ENCODE assay signal across 8 mouse cellular contexts in genomic region chr4:135433086-135433442, GRCm38 (mm10). TPM values are rescaled to one million over a fixed set of nuclear protein-coding genes. Genes with fewer than 3 reads are reported as not detected.
DNase-seq lines count a peak whose midpoint lies in the region; ATAC-seq and TF ChIP-seq lines count a peak whose summit lies in the region.

No protein-coding gene starts in this region.

- H3K27me3 ChIP-seq in forebrain, embryonic 12.5 days = peaks cover 6% of the 10 kb centered on the region
- no peaks in the 10 kb centered on the region for H3K27me3 ChIP-seq in liver, embryonic 12.5 days (replicated peaks)

- H3K4me2 ChIP-seq in forebrain, embryonic 12.5 days = peak overlapping the region; percentile 94
- peak overlapping the region; percentile 98 for H3K4me2 ChIP-seq in liver, embryonic 12.5 days

- WGBS in forebrain, embryonic 12.5 days = 6% methylated on average over 10 of the region's 10 CpGs
- 16% methylated on average over 10 of the region's 10 CpGs for WGBS in liver, embryonic 12.5 days (ENCODE audit: insufficient replicate concordance)

- peak overlapping the region; percentile 70 for H3K27ac ChIP-seq in left cerebral cortex, adult 2 months
- 0 out of 2 replicates have a peak overlapping the region, but pooled peaks have one; percentile 36 for H3K27ac ChIP-seq in forebrain, embryonic 12.5 days
- H3K27ac ChIP-seq in liver, embryonic 12.5 days = peak overlapping the region; percentile 91; the same call in 1 of the 2 replicates

- no peaks in the 10 kb centered on the region for H3K9me3 ChIP-seq in forebrain, embryonic 12.5 days
- no peaks in the 10 kb centered on the region for H3K9me3 ChIP-seq in liver, embryonic 12.5 days (replicated peaks)

- peak overlapping the region; percentile 85 for H3K9ac ChIP-seq in forebrain, embryonic 12.5 days
- peak overlapping the region; percentile 88 for H3K9ac ChIP-seq in liver, embryonic 12.5 days

- intact Hi-C loops in left cerebral cortex, adult 2 months (cut with DNase I) = no loop called here
- intact Hi-C loops in left cerebral cortex, postnatal 36 days (cut with DNase I) = no loop called here

- H3K4me1 ChIP-seq in forebrain, embryonic 12.5 days = peaks cover 13% of the 10 kb centered on the region
- H3K4me1 ChIP-seq in liver, embryonic 12.5 days = peaks cover 65% of the 10 kb centered on the region

- peak overlapping the region; percentile 69 for H3K4me3 ChIP-seq in left cerebral cortex, adult 2 months
- H3K4me3 ChIP-seq in forebrain, embryonic 12.5 days (replicated peaks) = peak overlapping the region; percentile 72
- peak overlapping the region; percentile 76 for H3K4me3 ChIP-seq in liver, embryonic 12.5 days

- no peak for TF ChIP-seq CTCF in left cerebral cortex, adult 2 months (IDR thresholded peaks at IDR 0.05)
- TF ChIP-seq CTCF in brain, embryonic 14.5 days (IDR thresholded peaks at IDR 0.05; ENCODE audit: borderline replicate concordance, extremely low read depth, insufficient read depth, insufficient read length) = no peak

- H3K36me3 ChIP-seq in forebrain, embryonic 12.5 days (replicated peaks) = no peaks in the 10 kb centered on the region
- H3K36me3 ChIP-seq in liver, embryonic 12.5 days = no peaks in the 10 kb centered on the region

- no peak for ATAC-seq in forebrain, embryonic 12.5 days (ENCODE audit: low FRiP score)
- ATAC-seq in liver, embryonic 12.5 days = no peak

- no peak for TF ChIP-seq POLR2A in brain, embryonic 14.5 days (IDR thresholded peaks at IDR 0.05; ENCODE audit: borderline replicate concordance, extremely low read depth, insufficient read depth, insufficient read length, poor library complexity, severe bottlenecking)

- no peak for DNase-seq in left cerebral cortex, adult 2 months (ENCODE audit: extremely low spot score in 1 of 2, low spot score in 2 of 2)
- DNase-seq in left cerebral cortex, adult 8-10 months (ENCODE audit: low spot score in 2 of 2) = no peak
- peak; percentile 22 for DNase-seq in brain, embryonic 14.5 days (ENCODE audit: low read depth)
- DNase-seq in right cerebral cortex, postnatal 36 days (ENCODE audit: low spot score in 2 of 2) = no peak
- DNase-seq in Muller cell, postnatal 12 days (ENCODE audit: inconsistent ontology term) = no peak
- no peak for DNase-seq in left cerebral cortex, postnatal 36 days (ENCODE audit: low spot score in 2 of 2)

RNA-seq across cellular contexts. Expression of gene Rcan3, which starts 0.6 kb away (rescaled TPM):
- 10 to 100 TPM; 24.4 to 30.8 TPM for total RNA-seq in left cerebral cortex, adult 2 months (2021)
- total RNA-seq in left cerebral cortex, adult 8-10 months (2022) = 10 to 100 TPM; 34.1 to 40.4 (median 36.2) TPM
- polyA plus RNA-seq in brain, embryonic 14.5 days (2012; rRNA removed) = 37.1 and 47.1 TPM in 2 replicates
- polyA plus RNA-seq in forebrain, embryonic 12.5 days (2016; fragmentation: Nextera tagmentation; extraction: Ambion mirVana) = 18.6 and 20.2 TPM in 2 replicates
- 4.9 and 8.3 TPM in 2 replicates for polyA plus RNA-seq in liver, embryonic 12.5 days (2016; fragmentation: Nextera tagmentation; extraction: Ambion mirVana)
- 10 to 100 TPM; 25.3 to 30.3 TPM for total RNA-seq in left cerebral cortex, postnatal 36 days (2021)

RNA-seq across cellular contexts. Expression of gene Ncmap, which starts 35.0 kb away (rescaled TPM):
- 1 to 10 TPM in 1 of 2 experiments, under 1 TPM in 1; 0.65 to 1.6 TPM for total RNA-seq in left cerebral cortex, adult 2 months (2021)
- 1 to 10 TPM in 3 of 4 experiments, under 1 TPM in 1; 0.82 to 1.9 (median 1.2) TPM for total RNA-seq in left cerebral cortex, adult 8-10 months (2022)
- polyA plus RNA-seq in brain, embryonic 14.5 days (2012; rRNA removed) = 0.81 and 0.86 TPM in 2 replicates
- 0.63 and 1.1 TPM in 2 replicates for polyA plus RNA-seq in forebrain, embryonic 12.5 days (2016; fragmentation: Nextera tagmentation; extraction: Ambion mirVana)
- 0.08 and 0.11 TPM in 2 replicates for polyA plus RNA-seq in liver, embryonic 12.5 days (2016; fragmentation: Nextera tagmentation; extraction: Ambion mirVana)
- under 1 TPM; 0.39 to 0.54 TPM for total RNA-seq in left cerebral cortex, postnatal 36 days (2021)

Comparison
In these comparisons a context has a peak if more than half of its experiments do, and no peak if none do; other contexts are left out.
1. H3K27ac ChIP-seq: peak in every context shown above with its lines; median percentile 91 in liver, embryonic 12.5 days; 70 in left cerebral cortex, adult 2 months; 36 in forebrain, embryonic 12.5 days.